Mouse (Mus musculus): ENCODE results near the gene Caap1. TPM values are rescaled to one million over a fixed set of nuclear protein-coding genes. Genes with fewer than 3 reads are reported as not detected.

Caap1 gene
- polyA plus RNA-seq, 1 experiment from 2014 or later: 9.8 TPM

GRCm38 (mm10) chr4:94459424-94459823 is 97.2 kb downstream of the Caap1 start:
- no peak overlapping the region for H3K27ac ChIP-seq (ENCODE audit: low read depth, low read length)
- no peaks in the 10 kb centered on the region for H3K27me3 ChIP-seq (replicated peaks; ENCODE audit: control insufficient read depth, insufficient read depth, low read length)
- no peaks in the 10 kb centered on the region for H3K4me1 ChIP-seq (replicated peaks; ENCODE audit: control insufficient read depth, insufficient read depth, low read length)
- 85% methylated on average over 2 of the region's 2 CpGs for WGBS
- TF ChIP-seq CTCF (IDR thresholded peaks at IDR 0.05; ENCODE audit: low read depth): no peak
- no peak overlapping the region for H3K4me2 ChIP-seq (replicated peaks; ENCODE audit: low read depth)
- H3K9me3 ChIP-seq (ENCODE audit: control insufficient read depth): no peaks in the 10 kb centered on the region
- ATAC-seq: no peak
- H3K36me3 ChIP-seq (ENCODE audit: control insufficient read depth, insufficient read depth): no peaks in the 10 kb centered on the region
- no peak overlapping the region for H3K9ac ChIP-seq (ENCODE audit: low read depth, low read length)
- H3K4me3 ChIP-seq (ENCODE audit: low read depth, low read length): no peak overlapping the region

GRCm38 (mm10) chr4:94454857-94455256 is 101.7 kb downstream of the Caap1 start:
- no peaks in the 10 kb centered on the region for H3K4me1 ChIP-seq (replicated peaks; ENCODE audit: control insufficient read depth, insufficient read depth, low read length)
- ATAC-seq: no peak
- no peak overlapping the region for H3K4me2 ChIP-seq (replicated peaks; ENCODE audit: low read depth)
- H3K9me3 ChIP-seq (ENCODE audit: control insufficient read depth): no peaks in the 10 kb centered on the region
- TF ChIP-seq CTCF (IDR thresholded peaks at IDR 0.05; ENCODE audit: low read depth): no peak
- no peak overlapping the region for H3K9ac ChIP-seq (ENCODE audit: low read depth, low read length)
- H3K27ac ChIP-seq (ENCODE audit: low read depth, low read length): no peak overlapping the region
- WGBS: 91% methylated on average over 1 of the region's 1 CpGs
- H3K4me3 ChIP-seq (ENCODE audit: low read depth, low read length): no peak overlapping the region
- H3K36me3 ChIP-seq (ENCODE audit: control insufficient read depth, insufficient read depth): no peaks in the 10 kb centered on the region
- no peaks in the 10 kb centered on the region for H3K27me3 ChIP-seq (replicated peaks; ENCODE audit: control insufficient read depth, insufficient read depth, low read length)

Other genes starting within 250 kb of the Caap1 start
- not detected in 2 replicates for gene Gm10306, start 250 bp downstream of the Caap1 start, polyA plus RNA-seq (2015; fragmentation: Nextera tagmentation; extraction: Ambion mirVana)
- 31.5 and 34.3 TPM in 2 replicates for gene Plaa, start 46.4 kb upstream of the Caap1 start, polyA plus RNA-seq (2015; fragmentation: Nextera tagmentation; extraction: Ambion mirVana)
- 9.9 and 10.1 TPM in 2 replicates for gene Ift74, start 57.7 kb upstream of the Caap1 start, polyA plus RNA-seq (2015; fragmentation: Nextera tagmentation; extraction: Ambion mirVana)
- gene Lrrc19, start 93.3 kb upstream of the Caap1 start, polyA plus RNA-seq (2015; fragmentation: Nextera tagmentation; extraction: Ambion mirVana): 28.9 and 32.5 TPM in 2 replicates
- gene Tek, start 182.5 kb upstream of the Caap1 start, polyA plus RNA-seq (2015; fragmentation: Nextera tagmentation; extraction: Ambion mirVana): 6.1 and 6.3 TPM in 2 replicates